Mouse (Mus musculus): ENCODE data around the gene H2-T22.

- no peak for TF ChIP-seq CTCF (IDR thresholded peaks at IDR 0.05; ENCODE audit: control insufficient read depth, insufficient read depth, insufficient replicate concordance, low read depth, low read length)
- TF ChIP-seq POLR2A (IDR thresholded peaks at IDR 0.05; ENCODE audit: control insufficient read depth, low read depth, low read length) = no peak
Observed at GRCm38 (mm10) chr17:36017046-36017445, 25.5 kb downstream of the H2-T22 start.
